8 mouse cellular contexts compared by ENCODE assay signal in genomic region chr2:31484187-31484586, GRCm38 (mm10). TPM values are rescaled to one million over a fixed set of nuclear protein-coding genes. Genes with fewer than 3 reads are reported as not detected.
DNase-seq lines count a peak whose midpoint lies in the region; ATAC-seq and TF ChIP-seq lines count a peak whose summit lies in the region.

No protein-coding gene starts in this region.

- H3K9ac ChIP-seq in CH12.LX (ENCODE audit: insufficient read depth, low read depth) = no peak overlapping the region

- intact Hi-C loops in gastrocnemius, adult 2 months (cut with DNase I) = loop anchor here (5.0 kb wide), 1 partner anchor 188 kb away; the partner anchor contains the start of gene Exosc2

- DNase-seq in CH12.LX (ENCODE audit: extremely low read depth) = peak; percentile 62
- peak; percentile 84 for DNase-seq in NIH3T3 (ENCODE audit: low read depth)
- DNase-seq in cerebellum, postnatal 14 days = peak; percentile 93 to 97
- peak; percentile 78 for DNase-seq in gastrocnemius, adult 2 months
- DNase-seq in layer of hippocampus, adult 9-10 months (ENCODE audit: low spot score) = peak; percentile 50
- DNase-seq in lung, postnatal 14 days = peak; percentile 79
- DNase-seq in right cerebral cortex, postnatal 10 days (ENCODE audit: low spot score in 2 of 2) = peak; percentile 64 to 80

- in situ Hi-C loops in CH12.LX (cut with MboI; ENCODE audit: low pct_ligation_motif_present, low pct_unique_long_range_greater_than_20kb, low sequenced_read_pairs) = loop anchor here (5.0 to 25.0 kb wide), 2 partner anchors 168 to 303 kb away; no protein-coding TSS in a partner anchor

- no peaks in the 10 kb centered on the region for H3K27me3 ChIP-seq in CH12.LX (replicated peaks)

- H3K4me1 ChIP-seq in CH12.LX (ENCODE audit: control insufficient read depth in 1 of 2, insufficient read depth in 2 of 2) = 0 out of 4 replicates have a peak, but pooled peaks cover 0 to 5% of the 10 kb centered on the region in 2 experiments

- no peak for ATAC-seq in erythroid progenitor cell, adult 5-6 weeks (replicated peaks; ENCODE audit: low FRiP score, poor library complexity, severe bottlenecking)

- H3K9me3 ChIP-seq in CH12.LX (replicated peaks; ENCODE audit: low read length) = no peaks in the 10 kb centered on the region

- no peak for TF ChIP-seq POLR2A in CH12.LX (IDR thresholded peaks at IDR 0.05; ENCODE audit: low read depth, low read length)

- TF ChIP-seq EP300 in CH12.LX (IDR thresholded peaks at IDR 0.05; ENCODE audit: low read length) = no peak

- H3K4me3 ChIP-seq in CH12.LX (replicated peaks in 1 of 3; ENCODE audit: low read depth in 2 of 3, low read length in 2 of 3, poor library complexity in 1 of 3) = no peak overlapping the region
- no peak overlapping the region for H3K4me3 ChIP-seq in gastrocnemius, adult 2 months

- H3K79me2 ChIP-seq in CH12.LX (replicated peaks; ENCODE audit: control insufficient read depth, extremely low read depth, insufficient read depth, poor library complexity, severe bottlenecking) = no peaks in the 10 kb centered on the region

- H3K4me2 ChIP-seq in CH12.LX (ENCODE audit: insufficient read depth, low read depth, poor library complexity, severe bottlenecking) = no peak overlapping the region

- peak; percentile 26 to 95; a peak in 3 of 4 replicates for TF ChIP-seq CTCF in CH12.LX (conservative IDR thresholded peaks at IDR 0.05 in 1 of 2, IDR thresholded peaks at IDR 0.05 in 1 of 2; ENCODE audit: low read depth in 2 of 2, low read length in 2 of 2)
- peak; percentile 81 for TF ChIP-seq CTCF in gastrocnemius, adult 2 months (IDR thresholded peaks at IDR 0.05)

- H3K36me3 ChIP-seq in CH12.LX (replicated peaks in 1 of 2; ENCODE audit: control insufficient read depth in 1 of 2, insufficient read depth in 1 of 2, low read length in 1 of 2) = peaks cover 22 to 100% of the 10 kb centered on the region in 2 experiments

- no peak overlapping the region for H3K27ac ChIP-seq in CH12.LX (ENCODE audit: insufficient read depth, low read depth)
- no peak overlapping the region for H3K27ac ChIP-seq in gastrocnemius, adult 2 months

- dilution Hi-C loops in CH12.LX (cut with MboI; ENCODE audit: extremely low pct_ligation_motif_present, extremely low pct_unique_long_range_greater_than_20kb, low sequenced_read_pairs) = no loop called here

- TF ChIP-seq RAD21 in CH12.LX (IDR thresholded peaks at IDR 0.05; ENCODE audit: low read depth, low read length) = peak; percentile 83

TF ChIP-seq in CH12.LX, 34 proteins besides CTCF, POLR2A, EP300 and RAD21:
- TF ChIP-seq USF2 (conservative IDR thresholded peaks at IDR 0.05; ENCODE audit: low read depth, low read length) (no peak), SMC3 (IDR thresholded peaks at IDR 0.05; ENCODE audit: low read depth, low read length) (peak; percentile 81), ZNF384 (IDR thresholded peaks at IDR 0.05; ENCODE audit: low read depth, low read length) (no peak), CHD2 (IDR thresholded peaks at IDR 0.05; ENCODE audit: low read length) (no peak), USF1 (IDR thresholded peaks at IDR 0.05; ENCODE audit: low read depth, low read length) (no peak), JUND (conservative IDR thresholded peaks at IDR 0.05; ENCODE audit: low read depth, low read length) (no peak), ZC3H11A (IDR thresholded peaks at IDR 0.05; ENCODE audit: low read depth, low read length) (peak; percentile 45), NELFE (IDR thresholded peaks at IDR 0.05; ENCODE audit: low read depth, low read length) (peak; percentile 25; the same call in 1 of the 2 replicates), MAZ (IDR thresholded peaks at IDR 0.05; ENCODE audit: low read depth, low read length) (no peak)

RNA-seq across cellular contexts. Expression of gene Ass1, which starts 14.2 kb away (rescaled TPM):
- 45.1 and 64.4 TPM in 2 replicates for total RNA-seq in CH12.LX (2012; rRNA removed)
- 87.8 and 97.4 TPM in 2 replicates for total RNA-seq in CH12.LX (2014; rRNA removed)
- 204 and 211 TPM in 2 replicates for polyA plus RNA-seq in CH12.LX (2012; ENCODE audit: insufficient read length, low read depth)
- total RNA-seq in gastrocnemius, adult 2 months (2021) = 1 to 10 TPM; 2.6 to 3.9 TPM
- total RNA-seq in erythroid progenitor cell, adult 5-6 weeks (2015; ENCODE audit: low replicate concordance) = 5.0 and 15.1 TPM in 2 replicates
- 3.9 and 6.1 TPM in 2 replicates for total RNA-seq in erythroid progenitor cell, adult 5-6 weeks (2017; ENCODE audit: low replicate concordance)
